Mouse (Mus musculus): ENCODE measurements around the gene Pim3.

Gene Pim3

GRCm38 (mm10) chr15:88837199-88837932, 24.6 kb upstream of the Pim3 start:
- peak; percentile 90 to 92 for DNase-seq

- DNase-seq: peak; percentile 55 to 62
These were observed 24.0 kb upstream of the Pim3 start for GRCm38 (mm10) chr15:88837977-88838376.

GRCm38 (mm10) chr15:88839271-88839670, 22.7 kb upstream of the Pim3 start:
- peak; percentile 40 to 57 for DNase-seq

- DNase-seq: peak; percentile 81 to 83
These were observed 21.9 kb upstream of the Pim3 start for GRCm38 (mm10) chr15:88840126-88840525.

GRCm38 (mm10) chr15:88841160-88841559, 20.8 kb upstream of the Pim3 start:
- no peak for DNase-seq

- DNase-seq: no peak
These were observed 20.2 kb upstream of the Pim3 start for GRCm38 (mm10) chr15:88841580-88842299.

GRCm38 (mm10) chr15:88842300-88842673, 19.7 kb upstream of the Pim3 start:
- DNase-seq: no peak

GRCm38 (mm10) chr15:88843486-88844097, 18.4 kb upstream of the Pim3 start:
- no peak for DNase-seq

GRCm38 (mm10) chr15:88844966-88845365, 17.0 kb upstream of the Pim3 start:
- no peak for DNase-seq

- no peak for DNase-seq
These were observed 13.3 kb upstream of the Pim3 start for GRCm38 (mm10) chr15:88848661-88849060.

- no peak for DNase-seq
These were observed 12.4 kb upstream of the Pim3 start for GRCm38 (mm10) chr15:88849621-88850020.

GRCm38 (mm10) chr15:88850146-88850826, 11.7 kb upstream of the Pim3 start:
- DNase-seq: peak; percentile 98

GRCm38 (mm10) chr15:88851076-88851475, 10.9 kb upstream of the Pim3 start:
- DNase-seq: no peak

GRCm38 (mm10) chr15:88851507-88852149, 10.4 kb upstream of the Pim3 start:
- peak; percentile 94 to 96 for DNase-seq

GRCm38 (mm10) chr15:88853106-88853505, 8.9 kb upstream of the Pim3 start:
- no peak for DNase-seq

- DNase-seq: no peak
These were observed 7.6 kb upstream of the Pim3 start for GRCm38 (mm10) chr15:88854119-88854968.

- DNase-seq: peak; percentile 78 to 85
These were observed 6.8 kb upstream of the Pim3 start for GRCm38 (mm10) chr15:88854969-88855830.

GRCm38 (mm10) chr15:88855896-88856417, 6.0 kb upstream of the Pim3 start:
- DNase-seq: peak in 1 of 2 experiments; percentile 57

GRCm38 (mm10) chr15:88856613-88857012, 5.4 kb upstream of the Pim3 start:
- no peak for DNase-seq

GRCm38 (mm10) chr15:88857361-88857760, 4.6 kb upstream of the Pim3 start:
- DNase-seq: no peak

Data from lung, adult 18-20 months (tissue).